26 mouse cellular contexts compared by ENCODE assay signal in the genomic region with DNA sequence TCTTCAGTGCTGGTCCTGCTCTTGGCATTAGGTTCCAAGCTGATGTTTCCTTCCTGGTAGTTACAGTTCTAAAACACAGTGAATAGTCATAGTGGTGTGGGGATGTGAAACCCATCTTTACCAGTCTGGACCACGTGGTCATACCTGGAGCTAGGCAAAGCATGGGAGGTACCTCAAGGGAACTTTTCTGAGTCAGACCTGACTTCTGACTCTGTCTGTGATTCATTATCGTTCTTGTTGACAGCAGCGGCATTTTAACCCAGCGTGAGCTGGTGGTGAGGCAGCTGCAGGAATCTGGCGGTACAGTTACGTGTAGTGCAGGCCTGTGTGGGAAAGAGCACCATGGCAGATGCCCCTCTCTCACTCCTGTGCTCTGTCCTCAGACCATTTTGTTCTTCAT. TPM values are rescaled to one million over a fixed set of nuclear protein-coding genes. Genes with fewer than 3 reads are reported as not detected.
DNase-seq lines count a peak whose midpoint lies in the region; TF ChIP-seq lines count a peak whose summit lies in the region.
"Had no signal": no experiment of that assay in that cellular context is flagged by ENCODE, and none has a peak within 500 bp of the region (broad histone marks: within the 10 kb centered on the region; RNA-seq: fewer than 3 reads in every experiment).

No protein-coding gene starts in this region.

- H3K36me3 ChIP-seq in CH12.LX (replicated peaks in 1 of 2; ENCODE audit: control insufficient read depth in 1 of 2, insufficient read depth in 1 of 2, low read length in 1 of 2), result peaks cover 26 to 79% of the 10 kb centered on the region in 2 experiments

- TF ChIP-seq RAD21 in CH12.LX (IDR thresholded peaks at IDR 0.05; ENCODE audit: low read depth, low read length), result no peak

- peaks cover 14% of the 10 kb centered on the region for H3K9me3 ChIP-seq in CH12.LX (replicated peaks; ENCODE audit: low read length)

- H3K4me1 ChIP-seq in CH12.LX (ENCODE audit: control insufficient read depth in 1 of 2, insufficient read depth in 2 of 2), result peaks cover 9 to 42% of the 10 kb centered on the region in 2 experiments; a peak in 3 of 4 replicates

- no peak overlapping the region for H3K4me3 ChIP-seq in CH12.LX (replicated peaks in 1 of 3; ENCODE audit: low read depth in 2 of 3, low read length in 2 of 3, poor library complexity in 1 of 3)

- intact Hi-C loops in left cerebral cortex, postnatal 4 days (cut with DNase I), result no loop called here

- peak overlapping the region; percentile 68; the same call in 1 of the 2 replicates for H3K4me2 ChIP-seq in CH12.LX (ENCODE audit: insufficient read depth, low read depth, poor library complexity, severe bottlenecking)

- TF ChIP-seq EP300 in CH12.LX (IDR thresholded peaks at IDR 0.05; ENCODE audit: low read length), result peak; percentile 93

- no peak overlapping the region for H3K9ac ChIP-seq in CH12.LX (ENCODE audit: insufficient read depth, low read depth)

- no peaks in the 10 kb centered on the region for H3K79me2 ChIP-seq in CH12.LX (replicated peaks; ENCODE audit: control insufficient read depth, extremely low read depth, insufficient read depth, poor library complexity, severe bottlenecking)

- TF ChIP-seq POLR2A in CH12.LX (IDR thresholded peaks at IDR 0.05; ENCODE audit: low read depth, low read length), result peak; percentile 34; the same call in 1 of the 2 replicates

- in situ Hi-C loops in CH12.LX (cut with MboI; ENCODE audit: low pct_ligation_motif_present, low pct_unique_long_range_greater_than_20kb, low sequenced_read_pairs), result no loop called here

- no peaks in the 10 kb centered on the region for H3K27me3 ChIP-seq in CH12.LX (replicated peaks)
- H3K27me3 ChIP-seq: Patski had no signal

- peak; percentile 37 for DNase-seq in 3T3-L1 (ENCODE audit: low read depth, low spot score)
- DNase-seq in CH12.LX (ENCODE audit: extremely low read depth), result peak; percentile 89
- peak; percentile 48 for DNase-seq in NIH3T3 (ENCODE audit: low read depth)
- no peak for DNase-seq in adrenal gland, postnatal 14 days
- no peak for DNase-seq in kidney, adult 11 months
- DNase-seq in left cerebral cortex, postnatal 4 days, result no peak
- DNase-seq: adrenal gland, adult 2 months; adrenal gland, adult 8-10 months; adrenal gland, postnatal 10 days; adrenal gland, postnatal 25 days; adrenal gland, postnatal 36 days; B cell, adult 2 months; cerebellum, adult 11 months; cerebellum, adult 11-12 months; cerebellum, adult 18-20 months; cerebellum, adult 2 months; cerebellum, adult 8-10 months; cerebellum, adult 9-10 months; cerebellum, adult 9-11 months had no signal

- TF ChIP-seq CTCF in CH12.LX (conservative IDR thresholded peaks at IDR 0.05 in 1 of 2, IDR thresholded peaks at IDR 0.05 in 1 of 2; ENCODE audit: low read depth in 2 of 2, low read length in 2 of 2), result no peak

- dilution Hi-C loops in CH12.LX (cut with MboI; ENCODE audit: extremely low pct_ligation_motif_present, extremely low pct_unique_long_range_greater_than_20kb, low sequenced_read_pairs), result no loop called here

- peak overlapping the region; percentile 16; the same call in 1 of the 2 replicates for H3K27ac ChIP-seq in CH12.LX (ENCODE audit: insufficient read depth, low read depth)

TF ChIP-seq in CH12.LX, 34 proteins besides CTCF, POLR2A, EP300 and RAD21:
- TF ChIP-seq SMC3 (IDR thresholded peaks at IDR 0.05; ENCODE audit: low read depth, low read length), result no peak
- TF ChIP-seq HCFC1 (IDR thresholded peaks at IDR 0.05; ENCODE audit: low read depth, low read length), result no peak
- no peak for TF ChIP-seq GABPA (IDR thresholded peaks at IDR 0.05; ENCODE audit: insufficient replicate concordance, low read depth, low read length)
- TF ChIP-seq MAX (IDR thresholded peaks at IDR 0.05; ENCODE audit: low read length), result peak; percentile 99
- TF ChIP-seq KAT2A (IDR thresholded peaks at IDR 0.05; ENCODE audit: insufficient replicate concordance, low read length), result 0 out of 2 replicates have a peak, but pooled peaks have one; percentile 37
- TF ChIP-seq ZMIZ1 (IDR thresholded peaks at IDR 0.05; ENCODE audit: low read depth, low read length), result no peak
- TF ChIP-seq MEF2A (IDR thresholded peaks at IDR 0.05; ENCODE audit: borderline replicate concordance, low read depth, low read length), result peak; percentile 42; the same call in 1 of the 2 replicates
- TF ChIP-seq USF2 (conservative IDR thresholded peaks at IDR 0.05; ENCODE audit: low read depth, low read length), result peak; percentile 79
- TF ChIP-seq POLR2AphosphoS2 (IDR thresholded peaks at IDR 0.05; ENCODE audit: low read depth, low read length), result no peak
- no peak for TF ChIP-seq ZKSCAN1 (IDR thresholded peaks at IDR 0.05; ENCODE audit: borderline replicate concordance, low read depth, low read length)
- peak; percentile 25; the same call in 1 of the 2 replicates for TF ChIP-seq ELF1 (IDR thresholded peaks at IDR 0.05; ENCODE audit: low read depth, low read length)
- no peak for TF ChIP-seq UBTF (IDR thresholded peaks at IDR 0.05; ENCODE audit: low read depth, low read length)
- TF ChIP-seq JUND (conservative IDR thresholded peaks at IDR 0.05; ENCODE audit: low read depth, low read length), result peak; percentile 57; the same call in 1 of the 2 replicates
- peak; percentile 79 for TF ChIP-seq MXI1 (IDR thresholded peaks at IDR 0.05; ENCODE audit: low read depth, low read length)
- no peak for TF ChIP-seq CHD2 (IDR thresholded peaks at IDR 0.05; ENCODE audit: low read length)
- peak; percentile 92 for TF ChIP-seq BHLHE40 (IDR thresholded peaks at IDR 0.05; ENCODE audit: low read depth, low read length)
- TF ChIP-seq NELFE (IDR thresholded peaks at IDR 0.05; ENCODE audit: low read depth, low read length), result 0 out of 2 replicates have a peak, but pooled peaks have one; percentile 32
- TF ChIP-seq NRF1 (IDR thresholded peaks at IDR 0.05; ENCODE audit: low read depth, low read length), result 0 out of 2 replicates have a peak, but pooled peaks have one; percentile 15
- peak; percentile 59 for TF ChIP-seq TCF12 (IDR thresholded peaks at IDR 0.05; ENCODE audit: low read depth, low read length)
- no peak for TF ChIP-seq MAZ (IDR thresholded peaks at IDR 0.05; ENCODE audit: low read depth, low read length)
- TF ChIP-seq MAFK (IDR thresholded peaks at IDR 0.05; ENCODE audit: insufficient replicate concordance, low read length), result peak; percentile 36; the same call in 1 of the 2 replicates
- TF ChIP-seq JUN (IDR thresholded peaks at IDR 0.05; ENCODE audit: insufficient read depth, low read depth, low read length), result peak; percentile 55
- TF ChIP-seq TBP (conservative IDR thresholded peaks at IDR 0.05; ENCODE audit: low read depth, low read length), result 0 out of 2 replicates have a peak, but pooled peaks have one; percentile 35
- TF ChIP-seq SIN3A (IDR thresholded peaks at IDR 0.05; ENCODE audit: low read length), result peak; percentile 77
- TF ChIP-seq USF1 (IDR thresholded peaks at IDR 0.05; ENCODE audit: low read depth, low read length), result peak; percentile 79
- TF ChIP-seq IRF4 (IDR thresholded peaks at IDR 0.05; ENCODE audit: low read depth, low read length), result peak; percentile 89
- TF ChIP-seq E2F4 (IDR thresholded peaks at IDR 0.05; ENCODE audit: insufficient replicate concordance, low read depth, low read length), result no peak
- peak; percentile 94 for TF ChIP-seq MYC (IDR thresholded peaks at IDR 0.05; ENCODE audit: low read depth, low read length)
- TF ChIP-seq ETS1 (conservative IDR thresholded peaks at IDR 0.05; ENCODE audit: low read depth, low read length), result peak; percentile 79
- 0 out of 2 replicates have a peak, but pooled peaks have one; percentile 51 for TF ChIP-seq RCOR1 (conservative IDR thresholded peaks at IDR 0.05; ENCODE audit: low read depth, low read length)
- no peak for TF ChIP-seq CHD1 (IDR thresholded peaks at IDR 0.05; ENCODE audit: low read depth, low read length)
- no peak for TF ChIP-seq ZNF384 (IDR thresholded peaks at IDR 0.05; ENCODE audit: low read depth, low read length)
- TF ChIP-seq ZC3H11A (IDR thresholded peaks at IDR 0.05; ENCODE audit: low read depth, low read length), result no peak

RNA-seq across cellular contexts. Expression of a gene that starts 10.3 kb away (rescaled TPM):
- total RNA-seq in CH12.LX (2012; rRNA removed), result 9.7 and 13.3 TPM in 2 replicates
- total RNA-seq in CH12.LX (2014; rRNA removed), result 7.7 TPM in 2 replicates
- 19.7 and 24.0 TPM in 2 replicates for polyA plus RNA-seq in CH12.LX (2012; ENCODE audit: insufficient read length, low read depth)
- 16.3 and 16.8 TPM in 2 replicates for total RNA-seq in adrenal gland, postnatal 14 days (2021)
- total RNA-seq in left cerebral cortex, postnatal 4 days (2021), result 10 to 100 TPM; 31.6 to 37.1 TPM

RNA-seq across cellular contexts. Expression of a gene that starts 22.9 kb away (rescaled TPM):
- total RNA-seq in CH12.LX (2012; rRNA removed), result not detected in 2 replicates
- total RNA-seq in CH12.LX (2014; rRNA removed), result 0.05 TPM in 2 replicates
- polyA plus RNA-seq in CH12.LX (2012; ENCODE audit: insufficient read length, low read depth), result not detected in 2 replicates
- total RNA-seq in adrenal gland, postnatal 14 days (2021), result 0.78 and 0.90 TPM in 2 replicates
- total RNA-seq in left cerebral cortex, postnatal 4 days (2021), result 100 to 1,000 TPM; 107 TPM
- total RNA-seq: MEL had no signal
- polyA plus RNA-seq: activated CD4-positive, CD25-positive, alpha-beta regulatory T cell, adult 4 months; CD4-positive, CD25-positive, alpha-beta regulatory T cell, adult 4 months; G1E; Patski had no signal

RNA-seq across cellular contexts. Expression of a gene that starts 37.1 kb away (rescaled TPM):
- total RNA-seq in CH12.LX (2012; rRNA removed) (1.2 TPM in 1 of 2 replicates, not detected in the other), CH12.LX (2014; rRNA removed) (not detected in 2 replicates)
- polyA plus RNA-seq in CH12.LX (2012; ENCODE audit: insufficient read length, low read depth), result 3.0 TPM in 1 of 2 replicates, not detected in the other
- total RNA-seq in adrenal gland, postnatal 14 days (2021), result 6.9 and 7.5 TPM in 2 replicates
- total RNA-seq in left cerebral cortex, postnatal 4 days (2021), result 10 to 100 TPM in 1 of 2 experiments, 1 to 10 TPM in 1; 7.6 to 16.7 TPM
- total RNA-seq: MEL had no signal
- polyA plus RNA-seq: adrenal gland, adult 2 months; brain, embryonic 14.5 days; C2C12; cerebellum, adult 2 months; G1E had no signal

Comparison
In these comparisons a context has a peak if more than half of its experiments do, and no peak if none do; other contexts are left out.
1. DNase-seq: peak in 3T3-L1 (single experiment), CH12.LX (single experiment) and NIH3T3 (single experiment); none in adrenal gland, postnatal 14 days (single experiment), kidney, adult 11 months (single experiment) and left cerebral cortex, postnatal 4 days (single experiment).
2. RNA of a gene that starts 22.9 kb away (total RNA-seq): 107 TPM in left cerebral cortex, postnatal 4 days; 0.78 to 0.90 TPM in adrenal gland, postnatal 14 days and 0.05 TPM in CH12.LX; every median in the first group is over 10 times any median in the second.